Mouse (Mus musculus): ENCODE results near the gene Syt12. TPM values are rescaled to one million over a fixed set of nuclear protein-coding genes. Genes with fewer than 3 reads are reported as not detected.

Syt12 gene
- polyA plus RNA-seq, 1 experiment: 0.85 TPM

- Histone ChIP-seq H3K4me1 (ENCODE audit: control insufficient read depth, insufficient read depth, insufficient read length) (no peaks in the 10 kb centered on the region), H3K36me3 (ENCODE audit: control insufficient read depth, insufficient read depth, low read length) (no peaks in the 10 kb centered on the region), H3K4me3 (ENCODE audit: extremely low read depth, insufficient read depth, insufficient read length) (no peak overlapping the region), H3K27me3 (ENCODE audit: control insufficient read depth, insufficient read depth, low read length) (no peaks in the 10 kb centered on the region), H3K27ac (ENCODE audit: insufficient read depth, low read length) (no peak overlapping the region)
- TF ChIP-seq POLR2A (IDR thresholded peaks at IDR 0.05; ENCODE audit: low read depth, low read length) (no peak), CTCF (IDR thresholded peaks at IDR 0.05; ENCODE audit: extremely low read depth, insufficient read depth, insufficient read length, insufficient replicate concordance) (no peak)
- DNase-seq (ENCODE audit: low read depth in 1 of 2, low spot score in 2 of 2): no peak
- WGBS: 71% methylated on average over 2 of the region's 2 CpGs
These were observed 10.6 kb upstream of the Syt12 start for GRCm38 (mm10) chr19:4487877-4488276.

- TF ChIP-seq CTCF (IDR thresholded peaks at IDR 0.05; ENCODE audit: extremely low read depth, insufficient read depth, insufficient read length, insufficient replicate concordance) (no peak), POLR2A (IDR thresholded peaks at IDR 0.05; ENCODE audit: low read depth, low read length) (no peak)
- H3K4me1 ChIP-seq (ENCODE audit: control insufficient read depth, insufficient read depth, insufficient read length): no peaks in the 10 kb centered on the region
- no peak overlapping the region for H3K27ac ChIP-seq (ENCODE audit: insufficient read depth, low read length)
- no peak overlapping the region for H3K4me3 ChIP-seq (ENCODE audit: extremely low read depth, insufficient read depth, insufficient read length)
- H3K27me3 ChIP-seq (ENCODE audit: control insufficient read depth, insufficient read depth, low read length): no peaks in the 10 kb centered on the region
- WGBS: 78% methylated on average over 5 of the region's 5 CpGs
- DNase-seq (ENCODE audit: low read depth in 1 of 2, low spot score in 2 of 2): no peak
- H3K36me3 ChIP-seq (ENCODE audit: control insufficient read depth, insufficient read depth, low read length): no peaks in the 10 kb centered on the region
These were observed 7.8 kb upstream of the Syt12 start for GRCm38 (mm10) chr19:4485006-4485405.

GRCm38 (mm10) chr19:4482111-4482859 is 5.0 kb upstream of the Syt12 start:
- 90% methylated on average over 3 of the region's 3 CpGs for WGBS
- no peaks in the 10 kb centered on the region for H3K4me1 ChIP-seq (ENCODE audit: control insufficient read depth, insufficient read depth, insufficient read length)
- no peaks in the 10 kb centered on the region for H3K36me3 ChIP-seq (ENCODE audit: control insufficient read depth, insufficient read depth, low read length)
- DNase-seq (ENCODE audit: low read depth in 1 of 2, low spot score in 2 of 2): no peak
- H3K4me3 ChIP-seq (ENCODE audit: extremely low read depth, insufficient read depth, insufficient read length): no peak overlapping the region
- H3K27ac ChIP-seq (ENCODE audit: insufficient read depth, low read length): no peak overlapping the region
- no peak for TF ChIP-seq CTCF (IDR thresholded peaks at IDR 0.05; ENCODE audit: extremely low read depth, insufficient read depth, insufficient read length, insufficient replicate concordance)
- no peak for TF ChIP-seq POLR2A (IDR thresholded peaks at IDR 0.05; ENCODE audit: low read depth, low read length)
- H3K27me3 ChIP-seq (ENCODE audit: control insufficient read depth, insufficient read depth, low read length): no peaks in the 10 kb centered on the region

GRCm38 (mm10) chr19:4481326-4481725 is 4.1 kb upstream of the Syt12 start:
- Histone ChIP-seq H3K4me1 (ENCODE audit: control insufficient read depth, insufficient read depth, insufficient read length) (peaks cover 4% of the 10 kb centered on the region; the same call in 1 of the 2 replicates), H3K36me3 (ENCODE audit: control insufficient read depth, insufficient read depth, low read length) (no peaks in the 10 kb centered on the region), H3K27ac (ENCODE audit: insufficient read depth, low read length) (no peak overlapping the region), H3K27me3 (ENCODE audit: control insufficient read depth, insufficient read depth, low read length) (peaks cover 6% of the 10 kb centered on the region), H3K4me3 (ENCODE audit: extremely low read depth, insufficient read depth, insufficient read length) (no peak overlapping the region)
- no peak for DNase-seq (ENCODE audit: low read depth in 1 of 2, low spot score in 2 of 2)
- 21% methylated on average over 4 of the region's 4 CpGs for WGBS
- TF ChIP-seq POLR2A (IDR thresholded peaks at IDR 0.05; ENCODE audit: low read depth, low read length): no peak
- no peak for TF ChIP-seq CTCF (IDR thresholded peaks at IDR 0.05; ENCODE audit: extremely low read depth, insufficient read depth, insufficient read length, insufficient replicate concordance)

GRCm38 (mm10) chr19:4480041-4480440 is 2.8 kb upstream of the Syt12 start:
- DNase-seq (ENCODE audit: low read depth in 1 of 2, low spot score in 2 of 2): no peak
- no peaks in the 10 kb centered on the region for H3K36me3 ChIP-seq (ENCODE audit: control insufficient read depth, insufficient read depth, low read length)
- TF ChIP-seq POLR2A (IDR thresholded peaks at IDR 0.05; ENCODE audit: low read depth, low read length) (no peak), CTCF (IDR thresholded peaks at IDR 0.05; ENCODE audit: extremely low read depth, insufficient read depth, insufficient read length, insufficient replicate concordance) (no peak)
- WGBS: 87% methylated on average over 2 of the region's 2 CpGs
- H3K27ac ChIP-seq (ENCODE audit: insufficient read depth, low read length): no peak overlapping the region
- H3K27me3 ChIP-seq (ENCODE audit: control insufficient read depth, insufficient read depth, low read length): peaks cover 6% of the 10 kb centered on the region
- no peak overlapping the region for H3K4me3 ChIP-seq (ENCODE audit: extremely low read depth, insufficient read depth, insufficient read length)
- H3K4me1 ChIP-seq (ENCODE audit: control insufficient read depth, insufficient read depth, insufficient read length): peaks cover 4% of the 10 kb centered on the region; the same call in 1 of the 2 replicates

- Histone ChIP-seq H3K4me1 (ENCODE audit: control insufficient read depth, insufficient read depth, insufficient read length) (peaks cover 4% of the 10 kb centered on the region; the same call in 1 of the 2 replicates), H3K27me3 (ENCODE audit: control insufficient read depth, insufficient read depth, low read length) (peaks cover 6% of the 10 kb centered on the region), H3K27ac (ENCODE audit: insufficient read depth, low read length) (no peak overlapping the region), H3K4me3 (ENCODE audit: extremely low read depth, insufficient read depth, insufficient read length) (no peak overlapping the region), H3K36me3 (ENCODE audit: control insufficient read depth, insufficient read depth, low read length) (no peaks in the 10 kb centered on the region)
- DNase-seq (ENCODE audit: low read depth in 1 of 2, low spot score in 2 of 2): no peak
- 14% methylated on average over 1 of the region's 1 CpGs for WGBS
- TF ChIP-seq CTCF (IDR thresholded peaks at IDR 0.05; ENCODE audit: extremely low read depth, insufficient read depth, insufficient read length, insufficient replicate concordance): no peak
- TF ChIP-seq POLR2A (IDR thresholded peaks at IDR 0.05; ENCODE audit: low read depth, low read length): no peak
These were observed 906 bp upstream of the Syt12 start for GRCm38 (mm10) chr19:4478190-4478516.

- Histone ChIP-seq H3K27me3 (ENCODE audit: control insufficient read depth, insufficient read depth, low read length) (peaks cover 6% of the 10 kb centered on the region), H3K36me3 (ENCODE audit: control insufficient read depth, insufficient read depth, low read length) (no peaks in the 10 kb centered on the region), H3K4me3 (ENCODE audit: extremely low read depth, insufficient read depth, insufficient read length) (no peak overlapping the region; the same call in 1 of the 2 replicates), H3K4me1 (ENCODE audit: control insufficient read depth, insufficient read depth, insufficient read length) (peaks cover 4% of the 10 kb centered on the region; the same call in 1 of the 2 replicates), H3K27ac (ENCODE audit: insufficient read depth, low read length) (no peak overlapping the region)
- no peak for TF ChIP-seq POLR2A (IDR thresholded peaks at IDR 0.05; ENCODE audit: low read depth, low read length)
- no peak for TF ChIP-seq CTCF (IDR thresholded peaks at IDR 0.05; ENCODE audit: extremely low read depth, insufficient read depth, insufficient read length, insufficient replicate concordance)
- DNase-seq (ENCODE audit: low read depth in 1 of 2, low spot score in 2 of 2): no peak
- 1% methylated on average over 70 of the region's 70 CpGs for WGBS
These were observed 518 bp downstream of the Syt12 start for GRCm38 (mm10) chr19:4476601-4477257.

Data from spleen, adult 2 months (tissue).